24 mouse cellular contexts compared by ENCODE assay signal in genomic region chr7:49858257-49858656, GRCm38 (mm10). TPM values are rescaled to one million over a fixed set of nuclear protein-coding genes. Genes with fewer than 3 reads are reported as not detected.
"Had no signal": no experiment of that assay in that cellular context is flagged by ENCODE, and none has a peak within 500 bp of the region (broad histone marks: within the 10 kb centered on the region; RNA-seq: fewer than 3 reads in every experiment).

No protein-coding gene starts in this region.

- H3K4me3 ChIP-seq: limb, embryonic 12.5 days; limb, embryonic 15.5 days; midbrain, embryonic 12.5 days; midbrain, embryonic 15.5 days; neural tube, embryonic 12.5 days; neural tube, embryonic 15.5 days had no signal

- DNase-seq: kidney, adult 18-20 months; kidney, postnatal 25 days; left cerebral cortex, postnatal 4 days; liver, postnatal 0 days; lung, embryonic 14.5 days; right cerebral cortex, adult 18-20 months; right cerebral cortex, postnatal 14 days; right cerebral cortex, postnatal 4 days; thymus, adult 2 months; thymus, postnatal 14 days; thymus, postnatal 4 days had no signal

- H3K4me1 ChIP-seq: limb, embryonic 12.5 days; limb, embryonic 15.5 days; midbrain, embryonic 12.5 days; midbrain, embryonic 15.5 days; neural tube, embryonic 12.5 days; neural tube, embryonic 15.5 days had no signal

- H3K9me3 ChIP-seq: limb, embryonic 12.5 days; limb, embryonic 15.5 days; midbrain, embryonic 12.5 days; midbrain, embryonic 15.5 days; neural tube, embryonic 12.5 days; neural tube, embryonic 15.5 days had no signal

- H3K36me3 ChIP-seq: midbrain, embryonic 15.5 days; neural tube, embryonic 12.5 days had no signal

- H3K27ac ChIP-seq: limb, embryonic 12.5 days; limb, embryonic 15.5 days; liver, embryonic 14.5 days; macrophage; midbrain, embryonic 12.5 days; midbrain, embryonic 15.5 days; neural tube, embryonic 12.5 days; neural tube, embryonic 15.5 days; stomach, postnatal 0 days had no signal

- ATAC-seq: liver, postnatal 0 days; lung, postnatal 0 days; midbrain, embryonic 15.5 days had no signal

- H3K4me2 ChIP-seq: limb, embryonic 12.5 days; limb, embryonic 15.5 days; liver, embryonic 11.5 days; lung, embryonic 14.5 days; midbrain, embryonic 12.5 days; midbrain, embryonic 15.5 days; neural tube, embryonic 12.5 days; neural tube, embryonic 15.5 days had no signal

- H3K27me3 ChIP-seq: limb, embryonic 12.5 days; limb, embryonic 15.5 days; midbrain, embryonic 12.5 days; midbrain, embryonic 15.5 days; neural tube, embryonic 12.5 days; neural tube, embryonic 15.5 days had no signal

- H3K9ac ChIP-seq: limb, embryonic 12.5 days; limb, embryonic 15.5 days; liver, embryonic 14.5 days; liver, postnatal 0 days; lung, embryonic 14.5 days; midbrain, embryonic 12.5 days; midbrain, embryonic 15.5 days; neural tube, embryonic 12.5 days; neural tube, embryonic 15.5 days had no signal

RNA-seq across cellular contexts. Expression of gene Slc6a5, which starts 51.7 kb away (rescaled TPM):
- total RNA-seq: left cerebral cortex, postnatal 4 days; megakaryocyte, adult 5-6 weeks had no signal
- polyA plus RNA-seq: limb, embryonic 12.5 days; liver, embryonic 11.5 days; liver, postnatal 0 days; lung, embryonic 14.5 days; lung, postnatal 0 days; macrophage; stomach, embryonic 14.5 days; stomach, postnatal 0 days had no signal
